Mouse (Mus musculus): ENCODE measurements around the gene 1500011B03Rik.

1500011B03Rik gene

DNA sequence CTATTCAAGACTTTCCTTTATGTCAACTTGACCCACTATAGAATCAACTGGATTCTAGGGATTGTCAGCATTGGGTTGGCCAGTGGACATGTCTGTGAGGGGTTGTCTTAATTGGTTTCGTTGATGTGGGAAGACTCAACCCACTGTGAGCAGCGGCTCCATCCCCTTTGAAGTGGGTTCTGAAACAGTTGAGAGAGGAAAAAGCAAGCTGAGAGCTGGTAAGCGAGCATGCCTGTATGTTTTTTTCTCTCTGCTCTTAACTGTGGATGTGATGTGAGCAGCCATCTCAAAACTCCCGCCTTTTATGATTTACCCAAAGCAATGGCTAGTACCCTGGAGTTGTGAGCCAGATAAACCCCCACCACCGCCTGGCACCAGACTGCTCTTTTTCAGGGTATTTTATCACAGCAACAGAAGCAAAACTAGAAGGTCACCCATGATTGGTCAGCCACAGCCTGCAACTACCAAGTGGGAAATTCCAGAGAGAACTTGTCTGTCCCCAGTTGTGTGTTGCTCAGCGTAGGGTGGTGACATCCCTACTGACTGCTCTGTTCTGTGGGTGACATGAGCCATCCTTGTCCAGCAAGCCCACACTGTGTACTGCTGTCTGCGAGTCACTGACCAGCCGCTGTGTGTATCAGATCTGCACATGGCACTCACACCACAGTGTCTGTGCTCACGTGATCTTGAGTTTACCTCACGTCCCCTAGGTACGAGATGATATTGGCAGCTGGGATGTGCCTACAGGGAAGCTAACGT lies 39.7 kb downstream of the 1500011B03Rik start:
- DNase-seq (ENCODE audit: low read depth, low spot score) = peak; percentile 65

DNA sequence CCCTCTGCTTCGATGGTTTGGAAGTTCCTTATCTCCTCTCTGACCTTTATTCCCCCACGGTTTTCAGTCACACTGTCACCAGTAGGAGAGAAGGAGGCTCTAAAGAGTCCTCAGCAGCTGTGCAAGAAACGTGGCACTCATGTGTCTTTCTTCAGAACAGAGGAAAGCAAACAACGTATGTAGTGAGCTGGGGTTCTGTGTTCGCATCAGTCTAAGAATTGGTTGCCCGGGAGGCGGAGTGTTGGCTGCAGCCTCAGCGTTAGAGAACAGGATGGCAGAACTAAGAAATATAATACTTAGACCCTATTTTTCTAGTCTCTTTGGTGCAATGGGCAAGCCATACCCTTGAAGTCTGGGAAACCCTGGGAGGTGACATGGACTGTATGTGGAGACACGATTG lies 40.3 kb downstream of the 1500011B03Rik start:
- DNase-seq (ENCODE audit: low read depth, low spot score) = no peak

DNA sequence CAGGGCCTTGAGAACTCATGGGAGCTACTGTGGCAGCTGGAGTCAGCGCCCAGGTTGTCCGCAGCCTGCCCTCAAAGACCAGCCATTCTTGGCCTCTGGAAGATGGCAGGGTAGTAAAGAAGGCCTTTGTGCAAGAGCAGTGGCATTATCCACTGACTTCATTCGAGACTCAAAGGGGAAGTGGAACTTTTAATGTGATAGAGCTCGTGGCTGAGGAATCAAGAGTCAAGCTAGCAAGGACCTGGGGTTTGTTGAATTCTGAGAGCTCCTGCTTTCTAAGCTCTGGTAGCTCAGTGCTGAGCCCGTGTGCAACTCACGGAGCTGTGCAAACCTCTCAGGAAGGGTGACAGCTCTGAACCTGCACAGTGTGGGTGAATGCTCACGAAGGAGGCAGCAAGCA lies 42.4 kb downstream of the 1500011B03Rik start:
- DNase-seq (ENCODE audit: low read depth, low spot score) = no peak

DNA sequence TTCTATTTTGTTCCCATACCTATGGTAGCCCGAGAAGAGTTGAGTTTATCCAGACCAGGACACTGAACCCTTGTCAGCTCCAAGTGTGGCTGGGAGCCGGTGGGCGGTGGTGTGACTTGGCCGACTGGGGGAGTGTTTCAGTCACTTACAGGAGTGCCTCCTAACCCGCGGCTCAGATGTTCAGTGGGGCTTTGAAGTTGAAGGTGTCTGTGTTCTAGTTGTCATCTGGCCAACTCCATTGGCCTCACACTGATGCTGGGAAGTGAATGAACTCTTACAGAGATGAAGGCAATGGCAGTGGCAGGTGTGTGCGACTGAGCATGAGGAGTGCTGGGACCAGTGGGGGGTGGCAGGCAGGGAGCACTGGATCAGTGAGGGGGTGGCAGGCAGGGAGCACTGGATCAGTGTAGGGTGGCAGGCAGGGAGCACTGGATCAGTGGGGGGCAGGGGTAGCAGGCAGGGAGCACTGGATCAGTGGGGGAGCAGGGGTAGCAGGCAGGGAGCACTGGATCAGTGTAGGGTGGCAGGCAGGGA lies 43.2 kb downstream of the 1500011B03Rik start:
- DNase-seq (ENCODE audit: low read depth, low spot score) = no peak

DNA sequence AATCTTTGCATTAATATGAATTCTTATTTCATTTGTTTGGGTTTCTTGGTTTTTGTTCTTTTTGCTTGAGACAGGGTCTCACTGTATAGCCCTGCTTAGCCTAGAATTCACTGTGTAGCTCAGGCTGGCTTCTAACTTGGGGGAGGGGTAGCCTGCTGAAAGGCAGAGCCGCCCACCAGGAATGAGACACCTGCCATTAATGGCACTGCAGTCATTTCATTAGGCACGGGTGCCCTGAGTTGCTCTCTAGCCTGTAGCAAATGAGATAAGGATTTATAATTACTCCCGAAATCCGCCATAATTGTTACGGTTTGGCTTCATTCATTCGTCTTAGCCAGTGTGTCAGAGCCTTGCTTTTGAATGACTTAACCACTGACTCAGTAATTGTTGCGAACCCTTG lies 47.1 kb downstream of the 1500011B03Rik start:
- DNase-seq (ENCODE audit: low read depth, low spot score) = no peak

DNA sequence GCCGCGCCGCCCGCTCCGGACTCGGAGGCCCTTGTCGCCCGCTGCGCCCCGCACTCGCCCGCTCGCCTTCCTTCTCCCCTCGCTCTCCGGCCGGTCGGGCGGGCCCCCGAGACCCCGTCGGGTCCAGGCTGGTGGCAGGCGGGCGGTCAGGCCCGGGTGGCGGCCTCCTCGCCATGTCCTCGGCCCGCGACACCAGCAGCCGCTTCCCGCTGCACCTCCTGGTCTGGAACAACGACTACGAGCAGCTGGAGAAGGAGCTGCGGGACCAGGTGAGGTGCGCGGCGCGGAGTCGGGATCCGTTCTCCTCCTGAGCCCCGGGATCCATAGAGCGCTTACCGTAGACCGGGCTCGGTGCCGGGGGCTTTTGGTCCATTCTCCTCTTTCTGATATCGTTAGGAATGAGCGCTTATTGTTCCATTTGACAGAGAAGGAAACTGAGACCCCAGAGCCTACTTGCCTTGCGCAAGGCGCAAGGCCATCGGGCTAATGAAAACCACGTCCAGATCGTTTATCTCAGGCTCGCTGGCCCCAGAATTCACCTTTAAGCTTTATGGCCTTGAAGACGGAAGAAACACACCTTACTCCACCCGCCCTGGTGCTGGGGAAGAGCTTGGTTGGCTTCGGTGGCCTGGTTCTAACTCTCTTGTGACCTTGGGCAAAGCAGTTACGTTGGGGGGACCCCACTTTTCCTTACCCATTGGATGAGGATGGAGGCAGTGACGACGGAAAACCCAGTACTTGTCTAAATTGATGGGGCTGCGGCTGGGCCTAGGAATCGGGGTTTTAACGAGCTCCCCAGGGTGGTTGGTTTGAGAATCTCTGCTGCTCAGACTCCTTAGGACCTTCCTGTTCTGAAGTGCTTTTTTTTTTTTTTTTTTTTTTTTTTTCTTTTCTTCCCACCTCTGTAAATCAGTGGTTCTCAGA lies 48.0 kb downstream of the 1500011B03Rik start, which contains the start of gene Git2:
Git2 (minus strand) TSS at position 462 of the 924 bp plus-strand sequence.
- peak; percentile 36 for DNase-seq (ENCODE audit: low read depth, low spot score)

DNA sequence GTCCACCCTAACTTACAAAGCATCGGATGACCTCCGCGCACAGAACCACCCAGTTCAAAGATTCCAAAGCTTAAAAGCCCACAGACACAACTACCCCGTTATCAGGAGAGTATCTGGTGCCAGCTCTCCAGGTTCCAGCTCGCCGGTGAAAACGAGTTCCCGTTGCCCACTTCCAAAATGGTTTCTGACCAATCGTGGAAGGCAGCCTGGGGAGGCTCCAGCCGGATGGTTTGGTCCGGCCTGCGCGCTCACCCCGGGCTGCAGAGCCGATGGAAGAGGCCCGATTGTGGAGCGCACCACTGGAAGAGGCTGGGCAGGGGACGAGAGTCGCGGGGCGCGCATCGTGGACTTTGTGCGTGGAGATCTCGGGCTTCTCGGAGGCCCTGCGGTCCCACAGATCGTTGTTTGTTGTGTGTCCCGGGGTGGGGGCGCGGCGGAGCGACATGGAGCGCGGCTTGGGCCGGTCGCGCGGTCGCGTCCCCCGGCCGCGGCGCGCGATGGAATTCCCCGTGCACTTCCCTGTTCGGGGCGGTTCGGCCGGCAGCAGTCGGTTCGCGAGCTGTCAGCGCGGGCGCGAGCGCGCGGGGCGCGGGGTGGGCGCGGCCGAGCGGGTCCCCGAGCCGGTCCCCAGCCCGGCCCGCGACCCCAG lies 48.7 kb downstream of the 1500011B03Rik start, which contains the start of gene Ankrd13a:
Ankrd13a (plus strand) TSS at position 275 of the 649 bp plus-strand sequence.
- DNase-seq (ENCODE audit: low read depth, low spot score) = peak; percentile 93

DNA sequence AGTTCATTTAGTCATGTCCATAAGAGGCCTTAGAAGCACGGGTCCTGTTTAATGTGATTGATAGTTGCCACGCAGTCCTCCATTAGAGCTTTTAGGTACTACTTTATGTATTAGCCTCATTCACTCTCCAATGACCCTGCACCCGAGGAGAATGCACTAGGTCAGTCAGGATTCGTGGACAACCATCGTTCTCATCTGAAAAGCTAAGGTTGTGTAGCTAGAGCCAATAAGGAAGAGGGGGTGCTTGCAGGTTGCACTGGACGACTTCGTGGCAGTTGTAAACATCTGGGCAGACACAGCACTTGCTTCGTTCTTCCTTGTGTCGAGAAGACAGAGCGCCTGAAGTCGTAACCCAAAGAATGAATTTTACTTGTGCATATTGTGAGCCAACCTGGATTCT lies 49.5 kb downstream of the 1500011B03Rik start:
- no peak for DNase-seq (ENCODE audit: low read depth, low spot score)

DNA sequence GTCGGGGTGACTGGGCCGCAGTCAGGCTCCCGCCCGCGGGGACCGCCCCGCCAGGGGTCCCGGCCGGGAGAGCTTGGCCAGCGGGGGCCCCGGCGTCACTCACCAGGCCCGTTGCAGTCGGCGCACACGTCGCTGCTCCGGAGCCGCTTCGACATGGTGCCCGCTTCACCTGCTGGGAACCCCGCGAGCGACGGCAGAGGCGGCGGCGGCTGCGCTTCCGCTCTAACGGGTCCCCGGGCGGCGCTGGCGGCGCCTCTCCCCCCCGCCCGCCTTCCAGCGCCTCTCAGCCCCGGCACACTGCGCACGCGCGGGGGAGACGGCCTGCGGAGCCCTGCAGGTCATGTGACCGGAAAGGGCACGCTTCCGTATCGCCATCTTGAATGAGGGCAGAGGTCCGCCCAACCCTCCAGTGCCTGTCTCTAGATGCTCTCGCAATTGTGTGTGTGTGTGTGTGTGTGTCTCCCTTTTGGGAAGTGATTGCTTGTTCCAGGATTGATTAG lies 50.0 kb downstream of the 1500011B03Rik start:
- peak; percentile 98 for DNase-seq (ENCODE audit: low read depth, low spot score)

DNA sequence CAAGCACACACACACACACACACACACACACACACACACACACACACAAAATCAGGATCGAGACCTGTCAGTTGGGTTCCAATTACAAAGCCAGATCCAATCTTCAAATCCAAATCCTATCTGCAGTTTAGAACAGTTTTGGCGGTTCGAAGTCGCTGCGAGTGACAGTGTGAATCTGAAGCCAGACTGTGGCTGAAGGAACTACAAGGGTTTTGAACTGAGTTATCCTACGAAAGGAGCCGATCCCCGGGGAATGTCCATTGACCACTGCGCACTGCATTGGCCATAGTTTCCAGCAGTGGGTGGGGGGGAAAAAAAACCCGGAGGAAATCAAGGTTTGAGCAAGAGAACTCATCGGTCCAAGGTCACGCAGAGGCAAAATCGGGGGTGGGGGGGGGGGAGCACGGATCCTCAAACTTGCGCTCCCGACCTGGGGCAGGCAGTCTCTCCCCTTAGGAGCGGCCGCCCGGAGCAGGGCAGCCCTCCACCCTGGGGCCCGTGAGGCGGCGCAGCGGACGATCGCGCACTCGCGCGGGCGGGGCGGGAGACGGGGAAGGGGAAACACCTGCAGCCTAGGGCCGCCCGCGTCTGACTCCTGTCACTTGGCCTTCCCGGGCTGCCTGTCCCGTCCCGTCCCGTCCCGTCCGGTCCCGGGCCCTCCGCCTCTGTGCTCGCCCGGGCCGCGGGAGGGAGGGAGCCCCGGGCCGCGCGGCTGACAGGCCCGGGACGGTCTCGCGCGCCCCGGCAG lies 50.6 kb downstream of the 1500011B03Rik start:
- peak; percentile 75 for DNase-seq (ENCODE audit: low read depth, low spot score)

DNA sequence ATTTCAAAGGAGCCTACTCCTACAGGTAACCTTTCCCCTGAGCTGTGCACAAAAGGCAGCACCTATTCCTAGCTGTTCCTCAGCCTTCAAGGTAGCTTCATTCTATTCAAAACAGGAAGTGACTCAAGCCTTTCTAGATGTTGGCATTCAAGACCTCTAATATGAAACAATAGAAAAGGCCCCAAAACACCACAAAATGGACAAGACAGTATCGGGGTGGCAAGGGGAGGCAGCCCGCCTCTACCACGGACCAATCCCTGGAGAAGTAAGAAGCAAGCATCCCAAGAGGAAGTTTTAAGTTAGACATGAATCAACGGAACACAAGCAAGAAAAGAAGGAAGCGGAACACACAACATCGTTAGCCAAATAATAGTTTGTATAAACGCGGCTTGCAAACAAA lies 51.5 kb downstream of the 1500011B03Rik start:
- peak; percentile 32 for DNase-seq (ENCODE audit: low read depth, low spot score)

DNA sequence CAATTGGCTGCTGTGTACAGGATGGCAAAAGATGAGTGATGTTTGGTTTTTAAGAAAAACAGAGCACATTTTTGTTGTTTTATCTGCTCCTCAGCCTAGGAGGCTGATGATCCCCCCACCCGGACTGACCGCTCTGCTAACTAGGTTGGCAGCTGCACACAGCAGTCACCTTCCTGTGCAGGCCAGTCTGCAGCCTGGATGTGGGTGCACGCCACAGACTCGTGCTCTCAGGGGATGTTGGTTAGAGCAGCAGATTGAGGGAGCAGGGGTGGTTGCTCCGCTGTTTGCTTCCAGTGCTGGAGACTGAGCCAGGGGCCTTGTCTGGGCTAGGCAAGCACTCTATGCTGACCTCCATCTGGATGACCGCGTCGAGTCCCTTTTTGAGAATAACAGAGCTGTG lies 53.5 kb downstream of the 1500011B03Rik start:
- DNase-seq (ENCODE audit: low read depth, low spot score) = peak; percentile 20

DNA sequence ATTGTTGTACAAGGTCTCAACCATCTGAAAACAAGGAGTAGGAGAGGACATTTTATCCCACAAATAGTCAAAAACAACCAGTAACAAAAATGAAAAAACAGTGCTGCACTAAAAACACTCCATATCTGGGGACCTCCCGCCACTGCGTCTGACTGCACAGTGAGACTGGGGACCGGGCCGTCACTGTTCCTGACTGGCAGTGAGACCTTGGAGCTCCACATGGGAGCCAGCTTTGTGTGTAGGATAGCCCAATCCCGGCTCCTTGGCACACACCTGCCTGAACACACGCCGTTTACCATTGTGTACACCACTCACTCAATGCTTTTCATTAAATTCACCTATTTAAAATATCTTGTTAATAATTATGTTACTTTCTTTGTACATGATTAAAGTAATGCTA lies 56.1 kb downstream of the 1500011B03Rik start:
- no peak for DNase-seq (ENCODE audit: low read depth, low spot score)

DNA sequence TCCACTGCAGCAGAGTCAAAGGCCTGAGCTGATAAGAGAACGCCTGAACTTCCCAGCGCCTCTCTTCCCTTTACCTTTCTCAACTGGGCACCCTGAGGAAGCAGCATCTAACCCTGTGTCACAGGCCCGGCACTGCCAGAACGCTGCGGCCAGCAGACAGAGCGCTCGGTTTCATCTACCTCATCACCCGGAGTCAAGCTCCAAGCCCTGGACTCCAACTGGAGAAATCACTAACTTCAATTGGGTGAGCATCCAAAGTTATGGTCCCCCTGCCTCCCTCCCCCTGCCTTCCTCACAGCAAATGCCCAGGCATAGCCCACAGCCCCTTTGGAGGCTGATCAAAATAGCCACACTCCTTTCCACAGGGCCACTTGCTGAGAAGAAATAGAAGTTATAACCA lies 56.6 kb downstream of the 1500011B03Rik start:
- no peak for DNase-seq (ENCODE audit: low read depth, low spot score)

DNA sequence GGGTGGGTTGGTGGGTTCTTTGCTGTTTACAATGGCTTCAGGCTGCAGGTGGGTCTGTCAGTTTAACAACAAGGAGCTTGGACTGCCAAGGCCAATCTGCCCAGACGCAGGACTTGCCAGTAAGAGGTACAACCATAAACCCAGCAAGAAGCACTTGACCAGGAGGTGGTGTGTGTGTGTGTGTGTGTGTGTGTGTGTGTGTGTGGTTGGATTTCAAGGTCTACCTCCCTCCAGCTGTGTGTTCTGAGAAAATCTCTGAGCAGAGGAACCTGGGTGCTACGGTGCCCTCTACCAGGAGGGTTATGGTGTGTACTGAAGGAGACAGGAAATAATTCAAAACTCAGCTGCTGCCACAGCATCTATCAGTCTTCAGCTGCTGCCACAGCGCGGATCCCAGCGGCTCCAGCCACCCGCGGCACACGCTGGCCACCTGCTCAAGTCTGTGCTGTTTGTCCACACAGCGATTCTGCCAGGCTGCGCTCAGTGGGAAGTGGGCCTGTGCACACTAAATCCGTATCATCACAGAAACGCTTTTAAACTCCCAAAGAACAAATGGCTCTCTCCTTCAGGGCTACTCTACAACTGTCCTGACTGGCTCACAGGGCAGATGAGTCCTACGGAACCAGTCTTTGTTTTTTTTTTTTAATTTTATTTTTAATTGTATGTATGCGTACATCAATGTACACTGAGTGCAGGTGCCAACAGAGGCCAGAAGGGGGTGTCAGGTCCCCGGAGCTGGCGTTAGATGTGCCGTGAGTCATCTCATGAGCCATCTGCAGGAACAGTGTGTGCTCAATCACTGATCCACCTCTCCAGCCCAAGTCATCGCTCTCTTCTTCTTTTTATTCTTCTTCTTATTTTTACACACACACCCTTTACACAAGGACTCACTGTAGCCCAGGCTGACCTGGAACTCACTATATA lies 58.2 kb downstream of the 1500011B03Rik start:
- DNase-seq (ENCODE audit: low read depth, low spot score) = peak; percentile 32

DNA sequence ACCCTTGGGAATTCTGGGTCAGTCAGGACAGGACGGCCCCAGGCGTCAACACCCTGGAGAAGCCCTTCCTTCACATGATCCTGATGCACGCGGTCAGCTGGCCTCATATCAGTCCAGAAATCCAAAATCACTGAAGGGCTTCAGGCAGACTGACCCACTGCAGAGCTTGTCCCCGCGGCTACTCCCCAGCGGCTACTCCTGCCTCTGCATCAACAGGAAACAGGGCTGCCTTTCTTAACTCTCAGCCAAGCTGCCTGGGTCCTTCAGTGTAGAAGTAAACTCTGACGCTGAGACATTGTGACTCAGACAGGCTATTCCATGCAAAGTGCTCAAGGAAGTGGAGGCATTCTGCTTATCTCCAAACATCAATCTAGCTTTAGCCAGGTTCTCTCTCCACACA lies 61.3 kb downstream of the 1500011B03Rik start:
- no peak for DNase-seq (ENCODE audit: low read depth, low spot score)

DNA sequence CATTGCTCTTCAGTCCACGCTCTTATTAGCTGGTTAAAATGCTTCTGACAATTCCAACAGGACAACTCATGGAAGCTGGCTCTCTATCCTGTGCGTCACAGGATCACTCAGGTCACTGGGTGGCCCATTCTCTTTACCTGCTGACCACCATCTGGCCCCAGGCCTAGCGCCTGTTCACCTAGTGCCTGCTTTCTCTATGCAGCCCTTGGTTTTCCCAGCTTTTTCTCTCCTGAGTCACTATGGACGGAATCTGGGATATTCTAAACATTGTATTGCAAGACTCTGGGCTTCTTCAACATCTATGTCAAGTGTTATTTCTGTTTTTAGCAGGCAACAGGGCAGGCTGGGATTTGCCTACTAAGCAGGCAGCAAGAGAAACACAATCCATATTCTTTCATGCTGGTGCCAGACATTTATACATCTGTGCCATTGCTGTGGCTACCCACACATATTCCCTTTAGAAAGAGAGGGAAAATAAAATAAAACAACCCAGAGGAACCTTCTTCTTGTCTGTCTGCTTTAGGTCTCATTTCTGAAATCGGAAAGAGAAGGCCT lies 63.7 kb downstream of the 1500011B03Rik start:
- DNase-seq (ENCODE audit: low read depth, low spot score) = no peak

All from CD4-positive helper T cell, adult 2 months (primary cell).